Mouse (Mus musculus) myocyte (in vitro differentiated cells): ENCODE data around the gene Dhx36. TPM values are rescaled to one million over a fixed set of nuclear protein-coding genes. Genes with fewer than 3 reads are reported as not detected.
A peak's percentile ranks its signal among the peaks of the same experiment; 100 is the strongest.

Experiments used
- H3K27me3 ChIP-seq: one replicate; pipeline ENCODE4 v1.6.1; 2011; ENCODE audit not compliant: control insufficient read depth, insufficient read depth, insufficient read length
- H3K36me3 ChIP-seq: one replicate; pipeline ENCODE4 v1.6.1; 2011; ENCODE audit not compliant: control insufficient read depth, insufficient read depth
- H3K4me2 ChIP-seq: one replicate; pipeline ENCODE4 v1.6.1; 2011; ENCODE audit warnings: low read depth, control low read depth
- H3K4me3 ChIP-seq: one replicate; pipeline ENCODE4 v1.5.1; 2011; ENCODE audit warnings: mild to moderate bottlenecking, control low read depth, moderate library complexity
- H3K79me2 ChIP-seq: one replicate; pipeline ENCODE4 v1.6.1; 2011; ENCODE audit not compliant: control insufficient read depth, insufficient read depth
- H3ac ChIP-seq: one replicate; pipeline ENCODE4 v1.6.1; 2011; ENCODE audit not compliant: control insufficient read depth, insufficient read length
- CEBPB ChIP-seq: IDR thresholded peaks from 2 replicates; pipeline ENCODE4 v1.6.1; 2011; ENCODE audit warnings: mild to moderate bottlenecking, moderate library complexity; ENCODE audit not compliant: poor library complexity, insufficient read depth, severe bottlenecking
- E2F4 ChIP-seq: IDR thresholded peaks from one replicate; pipeline ENCODE4 v1.6.1; 2011; ENCODE audit warnings: mild to moderate bottlenecking, control low read depth, moderate library complexity; ENCODE audit not compliant: insufficient read depth
- MAX ChIP-seq: IDR thresholded peaks from one replicate; pipeline ENCODE4 v1.6.1; 2011; ENCODE audit warnings: low read depth, mild to moderate bottlenecking, control low read depth
- MYOD1 ChIP-seq, 3 experiments: IDR thresholded peaks; one replicate each; pipeline ENCODE4 v1.6.1; 2011; ENCODE audit warnings: control low read depth in 2 of 3, low read depth in 2 of 3, mild to moderate bottlenecking in 2 of 3, moderate library complexity in 1 of 3; ENCODE audit not compliant: insufficient read length in 2 of 3, control insufficient read depth in 1 of 3
- MYOG ChIP-seq, 3 experiments: IDR thresholded peaks; one replicate each; pipeline ENCODE4 v1.6.1; 2011; ENCODE audit warnings: control low read depth in 2 of 3, low read depth in 2 of 3, mild to moderate bottlenecking in 2 of 3; ENCODE audit not compliant: insufficient read length in 2 of 3, control insufficient read depth in 1 of 3, insufficient read depth in 1 of 3
- POLR2A ChIP-seq: IDR thresholded peaks from one replicate; pipeline ENCODE4 v1.6.1; 2011; ENCODE audit warnings: low read depth, mild to moderate bottlenecking, control low read depth, moderate library complexity; ENCODE audit not compliant: insufficient read length
- POLR2AphosphoS2 ChIP-seq: IDR thresholded peaks from one replicate; pipeline ENCODE4 v1.6.1; 2011; ENCODE audit warnings: low read depth, control low read depth; ENCODE audit not compliant: insufficient read length
- REST ChIP-seq: IDR thresholded peaks from one replicate; pipeline ENCODE4 v1.6.1; 2011; ENCODE audit warnings: mild to moderate bottlenecking, control low read depth, moderate library complexity; ENCODE audit not compliant: insufficient read depth, insufficient read length
- SRF ChIP-seq: IDR thresholded peaks from one replicate; pipeline ENCODE4 v1.6.1; 2011; ENCODE audit warnings: low read depth; ENCODE audit not compliant: control insufficient read depth, insufficient read length
- TCF12 ChIP-seq: IDR thresholded peaks from one replicate; pipeline ENCODE4 v1.6.1; 2011; ENCODE audit warnings: mild to moderate bottlenecking, control low read depth; ENCODE audit not compliant: poor library complexity, insufficient read depth, severe bottlenecking
- TCF3 ChIP-seq: IDR thresholded peaks from one replicate; pipeline ENCODE4 v1.6.1; 2011; ENCODE audit warnings: low read depth, control low read depth; ENCODE audit not compliant: insufficient read length
- USF1 ChIP-seq: IDR thresholded peaks from one replicate; pipeline ENCODE4 v1.6.1; 2011; ENCODE audit warnings: low read depth, mild to moderate bottlenecking, control low read depth, moderate library complexity
- polyA plus RNA-seq: library from polyadenylated mRNA; unstranded; fragments of >200 nt; fragmentation: generic; extraction: Trizol; gene quantifications from one replicate; pipeline ENCODE4 v1.2.1, GENCODE M21; 2012; ENCODE audit warnings: missing spikeins

Gene Dhx36
- polyA plus RNA-seq, 1 experiment = 8.6 TPM

DNA sequence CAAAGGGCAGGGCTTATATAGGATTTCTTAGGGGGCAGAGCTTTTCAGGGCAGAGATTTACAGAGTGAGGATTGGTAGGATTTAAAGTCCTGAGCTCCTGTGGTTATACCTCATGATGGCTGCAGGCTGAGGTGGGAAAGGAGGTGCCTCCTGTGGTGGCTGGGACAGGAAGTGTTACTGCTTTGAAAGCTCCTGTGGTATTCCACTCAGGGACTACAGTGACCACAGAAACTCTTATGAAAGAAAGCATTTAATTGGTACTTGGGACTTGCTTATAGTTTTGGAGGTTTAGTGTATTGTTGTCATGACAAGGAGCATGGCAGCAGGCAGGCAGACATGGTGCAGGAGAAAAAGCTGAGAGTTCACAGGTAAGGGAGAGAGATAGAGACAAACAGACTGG is 70.9 kb downstream of the Dhx36 start:
- TF ChIP-seq CEBPB = no peak
- no peak for TF ChIP-seq TCF12
- no peak for TF ChIP-seq REST
- TF ChIP-seq TCF3 = no peak
- TF ChIP-seq POLR2A = no peak
- no peak for TF ChIP-seq POLR2AphosphoS2
- no peak for TF ChIP-seq SRF
- no peak for TF ChIP-seq USF1
- no peak for TF ChIP-seq MYOD1 (IDR thresholded peaks at IDR 0.05; ENCODE audit: control insufficient read depth in 1 of 3, insufficient read length in 2 of 3, low read depth in 2 of 3)
- TF ChIP-seq MAX = no peak
- TF ChIP-seq MYOG (IDR thresholded peaks at IDR 0.05; ENCODE audit: control insufficient read depth in 1 of 3, insufficient read depth in 1 of 3, insufficient read length in 2 of 3, low read depth in 2 of 3) = no peak
- TF ChIP-seq E2F4 = no peak
- no peak overlapping the region for H3K4me2 ChIP-seq
- no peaks in the 10 kb centered on the region for H3K27me3 ChIP-seq
- H3K79me2 ChIP-seq = no peaks in the 10 kb centered on the region
- no peak overlapping the region for H3ac ChIP-seq
- H3K36me3 ChIP-seq = no peaks in the 10 kb centered on the region
- no peak overlapping the region for H3K4me3 ChIP-seq

DNA sequence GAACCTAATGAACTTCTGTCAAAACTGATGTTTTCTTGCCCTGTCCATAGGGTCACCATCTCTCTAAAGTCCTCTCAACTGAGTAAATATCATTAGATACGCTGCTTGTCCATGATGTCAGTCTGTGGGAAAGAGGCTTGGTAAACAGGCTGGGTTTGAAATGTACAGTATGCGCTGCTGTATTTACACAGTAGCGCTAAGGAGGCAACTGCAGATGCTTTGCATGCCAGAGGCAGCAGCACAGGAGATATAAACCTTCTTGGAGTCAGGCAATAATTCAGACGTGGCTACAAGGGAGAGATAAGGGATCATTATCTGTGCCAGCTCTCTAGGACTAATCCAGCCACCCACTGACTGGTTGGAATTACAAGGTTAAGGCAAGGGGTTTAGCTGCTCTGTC is 73.1 kb downstream of the Dhx36 start:
- Histone ChIP-seq H3ac (no peak overlapping the region), H3K79me2 (no peaks in the 10 kb centered on the region), H3K4me3 (no peak overlapping the region), H3K36me3 (no peaks in the 10 kb centered on the region), H3K27me3 (no peaks in the 10 kb centered on the region), H3K4me2 (no peak overlapping the region)
- no peak for TF ChIP-seq SRF
- TF ChIP-seq TCF12 = peak; percentile 51
- TF ChIP-seq USF1 = no peak
- no peak for TF ChIP-seq TCF3
- no peak for TF ChIP-seq POLR2AphosphoS2
- no peak for TF ChIP-seq CEBPB
- TF ChIP-seq E2F4 = no peak
- no peak for TF ChIP-seq REST
- TF ChIP-seq MYOD1 (IDR thresholded peaks at IDR 0.05; ENCODE audit: control insufficient read depth in 1 of 3, insufficient read length in 2 of 3, low read depth in 2 of 3) = peak in 1 of 3 experiments; percentile 55
- TF ChIP-seq MAX = no peak
- peak in 2 of 3 experiments; percentile 39 to 70 for TF ChIP-seq MYOG (IDR thresholded peaks at IDR 0.05; ENCODE audit: control insufficient read depth in 1 of 3, insufficient read depth in 1 of 3, insufficient read length in 2 of 3, low read depth in 2 of 3)
- TF ChIP-seq POLR2A = no peak

DNA sequence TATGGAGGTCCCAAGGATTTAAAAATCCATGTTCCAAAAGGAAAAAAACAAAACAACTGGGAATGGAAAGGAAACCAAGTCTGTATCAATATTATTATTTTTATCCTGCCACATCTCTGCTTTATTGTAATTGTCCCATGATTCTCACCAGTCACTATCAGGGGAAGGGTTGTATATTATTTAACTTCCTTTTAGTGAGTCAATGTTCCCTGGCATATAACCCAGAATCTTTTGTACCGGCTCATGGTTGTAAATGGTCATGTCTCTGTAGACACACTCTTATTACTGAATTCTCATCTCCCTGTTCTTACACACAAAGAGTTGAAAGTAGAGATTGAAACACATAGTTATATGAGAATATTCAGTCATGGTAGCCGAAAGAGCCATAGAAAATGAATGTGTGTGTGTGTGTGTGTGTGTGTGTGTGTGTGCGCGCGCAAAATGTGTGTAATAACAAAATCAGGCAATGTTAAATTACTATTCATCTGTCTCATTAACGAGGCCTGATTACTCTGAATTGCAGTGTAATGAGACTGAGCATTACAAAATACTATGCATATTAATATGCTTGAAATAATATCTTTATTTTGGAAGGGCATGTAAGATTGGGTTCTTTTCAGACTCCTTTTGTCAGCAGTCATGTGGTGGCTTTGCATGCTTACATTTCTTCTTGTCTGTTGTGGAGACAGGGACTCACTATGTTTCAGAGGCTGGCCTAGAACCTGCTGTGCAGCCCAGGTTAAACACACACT is 88.2 kb downstream of the Dhx36 start:
- H3K27me3 ChIP-seq = no peaks in the 10 kb centered on the region
- H3ac ChIP-seq = no peak overlapping the region
- TF ChIP-seq USF1 (no peak), MYOG (IDR thresholded peaks at IDR 0.05; ENCODE audit: control insufficient read depth in 1 of 3, insufficient read depth in 1 of 3, insufficient read length in 2 of 3, low read depth in 2 of 3) (no peak), TCF3 (no peak), TCF12 (no peak), MYOD1 (IDR thresholded peaks at IDR 0.05; ENCODE audit: control insufficient read depth in 1 of 3, insufficient read length in 2 of 3, low read depth in 2 of 3) (no peak), E2F4 (no peak), POLR2AphosphoS2 (no peak), POLR2A (no peak), REST (no peak)
- H3K36me3 ChIP-seq = no peaks in the 10 kb centered on the region
- H3K4me3 ChIP-seq = no peak overlapping the region
- H3K79me2 ChIP-seq = no peaks in the 10 kb centered on the region
- no peak overlapping the region for H3K4me2 ChIP-seq

Other genes with a start within 250 kb of the Dhx36 start
- 4.1 TPM for gene Arhgef26, start 168.7 kb downstream of the Dhx36 start, polyA plus RNA-seq
- gene Gpr149, start 98.1 kb upstream of the Dhx36 start, polyA plus RNA-seq = 1.9 TPM